Mouse (Mus musculus) megakaryocyte progenitor cell, adult 5-6 weeks (primary cell): ENCODE measurements around the gene Mpo. TPM values are rescaled to one million over a fixed set of nuclear protein-coding genes. Genes with fewer than 3 reads are reported as not detected.

Experiments used
- ATAC-seq: replicated peaks from 2 replicates; pipeline ENCODE4 v1.8.0; 2016; ENCODE audit warnings: mild to moderate bottlenecking, moderate TSS enrichment, inconsistent platforms; ENCODE audit not compliant: poor library complexity
- total RNA-seq, 2 experiments: library from RNA; stranded (forward) in 1 of 2; stranded (reverse) in 1 of 2; fragments of 157-497, 149-512 nt in 1 of 2; fragments of 200-1000 nt in 1 of 2; gene quantifications; 2 replicates each; pipeline versions ENCODE4 v1.2.3 to v1.2.4; 2015 to 2017

The Mpo gene
- total RNA-seq, 2 experiments from 2014 or later = 8,928 to 15,415 TPM

DNA sequence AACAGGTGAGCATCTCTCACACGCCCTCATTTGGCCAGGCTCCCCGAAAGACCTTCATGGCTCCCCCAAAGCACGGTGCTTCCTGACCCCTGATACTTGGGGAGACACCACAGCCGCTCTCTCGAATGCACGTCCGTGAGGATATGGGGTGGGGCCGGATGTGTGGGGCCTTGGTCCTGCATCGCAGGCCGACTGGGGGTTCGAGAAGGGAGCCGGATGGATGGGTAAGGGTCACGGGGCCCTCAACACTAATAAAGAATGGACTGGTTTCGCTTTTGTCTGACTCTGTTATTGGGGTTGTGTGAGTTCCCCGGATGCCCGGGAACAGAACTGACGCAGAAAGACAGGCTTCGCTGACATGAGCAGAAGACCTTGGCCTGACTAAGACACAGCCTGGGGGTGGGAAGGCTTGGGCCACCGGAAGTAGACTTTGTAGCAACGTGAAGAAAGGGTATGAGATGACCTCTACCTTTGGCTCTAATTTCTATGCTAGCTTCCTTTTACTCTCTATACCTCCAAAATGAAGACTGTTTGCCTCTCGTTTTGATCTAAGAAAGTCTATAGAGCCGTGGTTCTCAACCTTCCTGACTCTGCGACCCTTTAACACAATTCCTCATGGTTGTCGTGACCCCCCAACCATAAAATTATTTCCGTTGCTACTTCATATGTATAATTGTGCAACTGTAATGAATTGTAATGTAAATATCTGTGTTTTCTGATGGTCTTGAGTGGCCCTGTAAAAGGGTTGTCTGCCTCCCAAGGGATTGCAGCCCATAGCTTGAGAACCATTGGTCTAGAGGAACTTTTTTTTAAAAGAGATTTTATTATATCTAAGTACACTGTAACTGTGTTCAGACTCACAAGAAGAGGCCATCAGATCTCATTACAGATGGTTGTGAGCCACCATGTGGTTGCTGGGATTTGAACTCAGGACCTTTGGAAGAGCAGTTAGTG, 36.1 kb upstream of the Mpo start:
- ATAC-seq = no peak

DNA sequence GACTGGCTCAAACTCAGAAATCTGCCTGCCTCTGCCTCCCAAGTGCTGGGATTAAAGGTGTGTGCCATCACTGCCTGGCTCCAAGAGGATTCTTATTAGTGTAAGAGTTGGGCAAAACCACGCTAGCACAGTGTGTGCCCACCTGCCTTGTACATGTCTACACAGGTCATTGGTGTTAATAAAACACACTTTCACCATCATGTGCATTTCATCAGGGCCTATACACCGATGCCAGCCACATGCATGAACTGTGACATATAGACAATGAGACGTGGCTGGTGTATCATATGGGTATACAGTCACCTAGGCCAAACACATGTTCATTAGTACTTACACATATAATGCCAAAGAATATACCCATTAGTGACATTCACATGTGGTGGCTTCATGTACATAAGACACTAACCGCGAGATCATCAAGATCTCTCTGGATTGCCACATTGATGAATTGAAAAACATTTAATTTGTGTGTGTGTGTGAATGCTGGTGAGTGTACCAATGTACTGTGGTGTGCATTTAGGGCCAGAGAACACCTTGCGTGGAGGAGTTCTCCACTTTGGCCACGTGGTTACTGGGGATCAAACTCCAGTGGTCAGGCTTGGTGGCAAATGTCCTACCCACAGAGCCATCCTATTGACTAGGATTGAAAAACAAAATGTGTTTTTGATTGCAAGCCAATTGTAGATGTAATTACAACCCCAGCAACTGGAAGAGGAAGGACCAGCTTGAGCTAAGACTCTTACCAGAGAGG, 35.0 kb upstream of the Mpo start:
- ATAC-seq = peak; percentile 5

DNA sequence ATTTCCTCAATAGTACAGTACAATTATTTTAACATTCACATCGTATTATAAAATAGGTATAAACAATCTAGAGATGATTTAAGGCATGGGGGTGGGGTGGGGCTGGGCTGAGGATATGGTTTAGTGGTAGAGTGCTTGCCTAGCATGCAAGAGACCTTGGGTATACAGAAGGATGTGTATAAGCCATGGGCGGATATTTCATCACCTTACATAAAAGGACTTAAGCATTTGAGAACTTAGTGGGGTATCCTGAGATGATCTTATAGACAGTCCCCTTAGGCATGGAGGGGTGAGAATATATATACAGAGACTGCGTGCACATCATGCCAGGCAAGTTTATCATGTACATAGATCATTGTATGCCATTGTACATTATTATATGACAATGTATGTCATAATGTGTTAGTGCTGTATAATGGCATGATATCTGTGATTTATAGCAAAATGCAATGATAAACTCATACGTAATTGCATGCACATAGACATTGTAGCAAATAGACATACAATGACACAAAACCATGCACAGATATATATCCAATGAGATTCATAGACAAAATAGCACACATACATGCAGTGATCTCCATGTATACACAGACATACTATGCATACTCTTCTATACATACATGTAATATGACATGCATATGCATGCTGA, 34.3 kb upstream of the Mpo start:
- ATAC-seq = peak; percentile 4

DNA sequence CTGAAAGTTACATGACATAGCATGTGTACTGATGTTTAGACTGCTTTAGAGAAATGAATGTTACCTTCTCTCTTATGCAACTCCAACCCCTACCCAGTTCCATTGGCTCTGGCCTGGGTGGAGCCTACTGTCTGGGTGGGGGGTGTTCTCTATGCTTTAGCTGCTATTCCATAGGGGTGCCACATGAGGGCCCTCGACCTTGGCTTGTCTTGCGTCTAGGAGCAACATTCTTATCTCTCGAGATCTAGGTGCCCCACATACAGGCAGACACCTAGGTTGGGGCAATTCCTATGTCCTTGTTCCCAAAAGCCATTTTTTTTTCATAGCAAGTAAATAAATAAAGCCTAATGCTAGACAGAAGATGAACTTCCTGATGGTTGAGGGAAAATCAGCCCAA, 33.8 kb upstream of the Mpo start:
- ATAC-seq = peak; percentile 21

DNA sequence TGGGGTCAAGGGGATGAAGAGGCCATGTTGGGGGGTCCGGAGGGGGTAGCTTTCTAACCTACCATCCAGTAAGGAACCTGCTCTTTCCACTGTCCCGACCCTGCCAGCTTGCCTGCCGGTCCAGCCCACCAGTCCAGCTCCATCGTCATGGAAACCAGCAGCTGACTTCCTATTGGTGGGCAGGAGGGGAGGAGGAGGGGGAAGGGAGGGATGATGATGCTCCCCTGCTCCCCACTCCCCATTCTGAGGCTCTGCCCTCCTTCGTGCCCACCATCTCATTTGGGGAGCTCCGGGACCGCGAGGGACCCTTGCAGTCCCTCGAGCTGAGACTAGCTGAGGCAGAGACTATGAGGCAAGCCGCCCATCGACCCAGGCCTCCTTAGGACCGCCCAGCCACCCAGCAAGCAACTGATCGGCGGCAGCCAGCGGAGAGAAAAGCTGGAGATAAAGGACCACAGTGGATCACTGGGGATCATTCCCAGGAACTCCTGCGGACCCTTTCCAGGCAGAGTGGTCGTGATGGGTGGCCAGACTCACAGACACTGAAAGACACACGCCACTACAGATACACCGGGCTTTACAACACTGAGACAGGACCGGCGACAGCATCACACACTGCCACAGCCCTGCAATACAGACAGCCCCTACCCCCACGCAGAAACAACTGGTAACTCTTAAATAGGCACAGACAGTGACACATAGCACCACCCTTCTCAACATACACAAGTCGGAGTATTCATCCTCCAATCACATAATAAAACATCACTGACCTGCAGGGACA, 32.9 kb upstream of the Mpo start, which contains the start of gene Tspoap1:
Tspoap1 (plus strand) TSS at position 241 of the 781 bp plus-strand sequence.
- no peak for ATAC-seq

DNA sequence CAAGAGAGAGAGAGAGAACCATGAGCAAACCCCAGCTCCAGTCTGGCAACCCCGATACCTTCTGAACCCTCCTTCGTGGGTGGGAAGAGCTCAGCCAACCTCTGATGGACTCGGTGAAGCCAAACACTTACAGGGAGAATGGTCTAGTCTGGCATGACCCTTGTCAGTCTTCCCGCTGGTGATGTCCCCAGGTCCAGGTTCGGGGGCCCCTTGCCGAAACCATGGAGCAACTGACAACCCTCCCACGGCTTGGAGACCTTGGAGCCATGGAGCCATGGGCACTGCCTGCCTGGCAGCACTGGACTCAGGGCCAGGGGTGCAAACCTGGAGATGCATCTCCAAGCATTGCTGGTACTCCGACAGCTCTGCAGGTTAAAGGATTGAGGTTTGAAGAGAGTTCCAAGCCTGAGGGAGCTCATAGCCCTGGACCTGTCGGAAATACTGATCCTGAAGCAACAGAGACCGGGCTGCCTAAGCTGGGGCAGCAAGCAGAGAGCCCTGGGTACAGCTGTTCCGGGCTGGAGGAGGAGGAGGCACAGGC, 32.1 kb upstream of the Mpo start:
- no peak for ATAC-seq

DNA sequence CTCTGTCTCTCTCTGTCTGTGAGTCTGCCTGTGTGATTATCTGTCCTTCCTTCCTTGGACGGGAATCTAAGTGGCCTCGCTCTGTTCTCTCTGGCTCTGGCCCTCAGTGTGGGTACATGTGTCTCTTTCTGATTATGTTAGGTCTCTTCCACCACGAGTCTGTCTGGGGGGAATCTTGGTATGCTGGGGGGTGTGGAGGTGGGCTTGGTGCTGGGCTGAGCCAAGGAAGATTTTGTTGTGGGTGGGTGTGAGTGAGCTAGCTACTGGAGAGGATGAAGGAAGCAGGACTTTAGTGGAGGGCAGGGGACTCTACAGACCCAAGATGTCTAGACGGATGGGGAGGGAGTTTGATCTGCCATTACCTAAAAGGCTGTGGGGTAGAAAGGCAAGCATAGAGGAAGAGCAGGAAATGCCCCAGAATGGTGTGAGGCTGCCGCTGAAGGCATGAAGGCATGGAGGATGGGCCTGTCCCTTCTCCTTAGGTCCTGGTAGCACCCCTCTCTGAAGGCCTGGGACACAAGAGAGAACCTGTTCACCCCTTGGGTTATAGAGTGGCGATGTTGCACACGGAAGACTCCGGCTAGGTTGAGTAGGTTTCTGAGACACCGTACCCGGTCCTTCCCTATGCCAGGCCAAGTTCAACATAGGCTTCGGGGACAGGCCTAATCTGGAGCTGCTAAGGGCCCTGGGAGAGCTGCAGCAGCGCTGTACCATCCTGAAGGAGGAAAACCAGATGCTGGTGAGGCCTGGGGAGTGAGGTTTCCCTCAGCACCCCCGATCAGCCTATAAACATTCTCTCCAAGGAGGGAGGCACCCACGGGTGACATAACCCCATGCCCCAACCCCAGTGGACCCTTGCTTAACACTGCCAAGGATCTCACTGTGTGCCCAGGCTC, 31.3 kb upstream of the Mpo start:
- ATAC-seq = no peak

DNA sequence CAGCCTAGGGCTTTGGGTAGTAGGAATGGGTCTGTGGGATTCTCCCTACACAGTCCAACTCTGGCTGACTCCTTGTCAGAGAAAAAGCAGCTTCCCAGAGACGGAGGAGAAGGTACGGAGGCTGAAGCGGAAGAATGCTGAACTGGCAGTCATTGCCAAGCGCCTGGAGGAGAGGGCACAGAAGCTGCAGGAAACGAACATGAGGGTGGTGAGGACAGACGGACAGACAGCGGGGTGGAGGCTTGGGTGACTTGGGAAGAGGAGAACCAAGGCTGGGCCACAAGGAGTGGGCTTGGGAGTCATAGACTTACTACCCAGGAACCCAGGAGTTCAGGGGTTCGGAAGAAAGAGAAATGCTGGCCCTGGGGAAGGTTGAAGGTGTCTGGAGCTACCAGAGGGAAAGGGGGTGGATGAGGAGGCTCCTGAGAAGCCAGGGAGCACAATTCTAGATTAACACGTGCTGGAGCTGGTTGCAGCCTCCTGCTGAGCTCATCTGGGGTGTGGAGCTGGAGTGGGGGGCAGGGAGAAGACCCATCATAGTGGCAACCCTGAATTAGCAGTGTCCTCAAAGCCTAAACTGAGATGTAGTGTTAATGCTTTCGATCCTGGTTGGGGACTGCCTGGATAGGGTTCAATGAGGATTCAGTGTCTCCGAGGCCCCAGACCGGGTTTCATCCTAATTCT, 30.5 kb upstream of the Mpo start:
- ATAC-seq = no peak

DNA sequence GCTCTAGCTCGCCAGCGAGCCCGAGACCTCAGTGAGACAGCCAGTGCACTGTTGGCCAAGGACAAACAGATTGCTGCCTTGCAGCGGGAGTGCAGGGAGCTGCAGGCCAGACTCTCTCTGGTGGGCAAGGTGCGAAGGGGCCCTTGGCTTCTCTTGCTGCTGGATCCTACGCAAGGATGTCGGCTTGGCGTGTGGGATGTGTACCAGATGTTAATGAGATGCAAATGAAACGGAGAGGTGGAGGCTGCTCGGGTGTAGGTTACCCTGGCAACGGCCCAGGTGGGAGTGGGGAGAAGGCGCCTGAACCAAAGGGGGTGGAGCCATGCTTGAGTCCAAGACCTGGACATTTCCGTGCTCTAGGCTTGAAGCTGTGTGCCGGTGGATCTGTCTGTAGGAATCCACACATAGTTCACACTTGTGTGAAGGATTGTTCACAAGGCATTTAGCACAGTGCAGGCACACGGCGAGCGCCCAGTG, 29.8 kb upstream of the Mpo start:
- ATAC-seq = no peak

DNA sequence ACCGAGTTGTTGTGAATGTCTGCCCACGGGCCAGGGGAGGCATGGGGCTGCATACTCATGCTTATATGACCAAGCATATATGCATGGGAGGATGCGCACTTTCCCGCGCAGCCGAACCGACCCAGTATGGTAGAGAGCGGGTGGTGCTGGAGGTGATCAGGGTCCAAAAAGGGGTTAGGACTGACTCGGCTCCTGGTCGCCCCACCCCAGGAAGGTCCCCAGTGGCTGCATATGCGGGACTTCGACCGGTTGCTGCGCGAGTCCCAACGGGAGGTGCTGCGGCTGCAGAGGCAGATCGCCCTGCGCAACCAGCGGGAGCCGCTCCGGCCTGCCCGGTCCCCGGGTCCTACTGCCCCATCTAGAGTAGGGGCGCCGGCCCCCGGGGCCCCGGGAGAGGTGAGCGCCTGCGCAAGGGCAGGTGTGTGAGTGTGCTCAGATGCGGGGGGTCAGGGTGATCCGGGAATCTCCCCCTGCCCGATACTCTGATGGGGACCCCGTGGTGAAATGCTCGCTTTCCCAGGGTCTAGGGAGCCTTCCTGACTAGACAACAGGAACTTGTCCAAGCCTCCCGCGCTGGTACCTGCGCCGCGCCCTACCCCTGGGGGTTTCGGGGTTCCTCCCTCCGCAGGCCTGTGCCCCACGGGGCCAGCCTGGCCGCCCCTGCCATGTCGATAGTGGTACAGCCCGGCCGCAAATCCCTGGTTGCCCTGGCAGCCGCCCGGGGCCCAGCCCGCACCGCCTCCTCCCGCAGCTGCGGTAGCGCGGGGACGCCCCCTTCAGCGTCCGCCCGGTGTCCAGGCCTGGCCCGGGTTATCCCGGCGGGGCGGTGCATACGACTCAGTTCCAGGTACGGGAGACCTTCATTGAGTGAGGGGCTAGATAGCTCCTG, 29.1 kb upstream of the Mpo start:
- ATAC-seq = no peak

DNA sequence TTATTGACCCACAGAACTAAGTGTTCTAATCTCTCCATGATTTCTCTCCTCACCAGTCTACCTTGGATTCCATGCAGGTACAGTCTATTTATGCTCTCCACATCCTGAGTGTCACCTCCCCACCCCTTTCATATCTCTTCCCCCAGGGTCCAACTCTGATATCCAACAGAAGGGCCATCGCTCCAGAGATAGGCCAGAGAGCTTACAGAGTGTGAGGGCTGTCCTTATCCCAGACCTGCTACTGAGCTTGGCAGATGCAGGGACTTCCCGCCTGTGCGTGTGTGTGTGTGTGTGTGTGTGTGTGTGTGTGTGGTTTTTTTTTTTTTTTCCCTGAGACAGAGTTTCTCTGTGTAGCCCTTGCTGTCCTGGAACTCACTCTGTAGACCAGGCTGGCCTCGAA, 24.6 kb upstream of the Mpo start:
- ATAC-seq = no peak

DNA sequence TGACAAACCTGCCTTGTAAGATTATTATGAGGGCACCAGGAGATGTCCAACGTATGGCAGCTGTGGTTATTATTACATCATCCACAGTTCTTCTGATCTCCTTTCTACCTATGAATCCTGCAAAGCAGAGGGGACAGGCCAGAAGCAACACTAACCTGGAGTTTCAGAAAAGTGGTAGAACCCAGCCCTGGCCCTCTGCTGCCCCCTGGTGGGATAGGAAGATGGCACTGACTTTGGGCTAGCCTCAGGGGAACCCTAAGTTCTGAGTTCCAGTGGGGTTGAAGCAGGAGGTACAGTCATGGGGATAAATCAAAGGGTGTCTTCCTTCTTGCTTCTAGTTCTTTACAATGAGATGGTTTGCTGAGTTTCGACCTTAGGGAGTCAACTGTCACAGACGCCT, 22.4 kb upstream of the Mpo start:
- ATAC-seq = peak; percentile 91

DNA sequence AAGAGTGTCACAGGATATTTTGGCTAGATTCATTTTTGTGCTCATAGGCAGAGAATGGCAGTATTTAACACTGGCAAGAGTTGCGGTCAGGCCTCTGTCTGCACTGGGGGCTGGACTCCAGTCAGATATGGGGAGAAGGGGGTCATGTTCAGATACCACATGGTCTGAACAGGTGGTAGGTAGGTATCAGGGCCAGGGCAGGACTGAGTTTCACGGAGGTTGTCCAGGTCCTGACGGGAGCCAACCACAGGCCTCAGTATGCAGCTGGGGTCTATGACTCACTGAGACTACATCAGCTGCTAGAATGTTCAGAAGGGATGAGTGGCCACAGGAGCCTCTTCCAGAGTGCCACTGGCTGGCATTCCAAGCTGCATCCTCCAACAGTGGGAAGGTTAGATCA, 21.0 kb upstream of the Mpo start:
- no peak for ATAC-seq

DNA sequence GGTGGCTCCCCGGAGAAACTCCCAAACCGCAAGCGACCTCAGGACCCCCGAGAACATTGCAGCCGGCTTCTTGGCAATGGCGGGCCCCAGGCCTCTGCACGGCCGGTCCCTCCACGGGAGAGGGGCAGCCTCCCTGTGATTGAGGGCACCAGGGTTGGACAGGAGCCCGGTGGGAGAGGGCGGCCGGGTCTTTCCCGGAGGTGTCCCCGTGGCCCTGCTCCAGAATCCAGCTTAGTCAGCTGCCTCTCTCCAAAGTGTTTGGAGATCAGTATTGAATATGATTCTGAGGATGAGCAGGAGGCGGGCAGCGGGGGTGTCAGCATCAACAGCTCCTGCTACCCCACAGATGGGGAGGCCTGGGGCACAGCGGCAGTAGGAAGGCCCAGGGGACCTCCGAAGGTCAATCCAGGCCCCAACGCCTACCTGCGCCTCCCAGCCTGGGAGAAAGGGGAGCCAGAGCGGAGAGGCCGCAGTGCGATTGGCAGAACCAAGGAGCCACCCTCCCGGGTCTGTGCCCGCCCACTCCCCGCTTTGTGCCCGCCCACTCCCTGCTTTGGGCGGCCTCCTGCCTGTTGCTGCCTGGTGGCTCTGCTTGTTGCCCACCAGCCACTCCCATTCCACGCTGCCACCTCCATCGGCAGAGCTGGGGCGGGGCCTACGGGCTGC, 15.1 kb upstream of the Mpo start:
- ATAC-seq = peak; percentile 91

DNA sequence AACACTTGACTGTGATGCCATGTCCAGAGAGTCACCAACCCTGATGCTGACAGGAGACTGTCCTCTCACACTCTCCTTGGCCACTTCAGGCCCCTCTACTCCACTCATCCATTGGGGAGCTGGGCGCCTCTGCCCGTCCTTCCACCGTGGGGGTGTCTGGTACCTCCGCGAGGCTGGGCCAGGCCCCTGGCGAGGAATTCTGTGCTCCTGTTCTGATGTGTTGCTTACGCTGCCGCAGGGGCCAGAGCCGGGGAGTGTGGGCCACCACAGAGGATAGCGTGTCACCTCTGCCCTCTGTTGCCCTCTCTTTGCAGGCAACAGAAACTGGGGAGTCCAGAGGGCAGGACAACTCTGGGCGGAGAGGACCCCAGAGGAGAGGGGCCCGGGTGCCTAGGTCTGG, 14.5 kb upstream of the Mpo start:
- ATAC-seq = no peak

DNA sequence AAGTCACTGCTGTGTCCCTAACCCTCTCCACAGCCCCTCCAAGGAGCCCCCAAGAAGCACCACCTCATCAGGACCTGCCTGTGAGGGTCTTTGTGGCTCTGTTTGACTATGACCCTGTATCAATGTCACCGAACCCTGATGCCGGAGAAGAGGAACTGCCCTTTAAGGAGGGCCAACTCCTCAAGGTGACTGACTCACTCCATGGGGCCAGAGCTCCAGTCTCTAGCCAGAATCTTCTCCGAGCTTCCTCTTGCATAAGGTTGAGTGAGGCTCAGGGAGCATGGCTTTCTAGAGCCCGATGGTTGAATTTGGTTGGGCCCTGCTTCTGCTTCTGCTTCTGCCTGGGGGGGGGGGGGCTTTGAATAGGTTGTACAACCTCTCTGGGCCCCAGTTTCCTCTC, 14.0 kb upstream of the Mpo start:
- peak; percentile 51 for ATAC-seq

DNA sequence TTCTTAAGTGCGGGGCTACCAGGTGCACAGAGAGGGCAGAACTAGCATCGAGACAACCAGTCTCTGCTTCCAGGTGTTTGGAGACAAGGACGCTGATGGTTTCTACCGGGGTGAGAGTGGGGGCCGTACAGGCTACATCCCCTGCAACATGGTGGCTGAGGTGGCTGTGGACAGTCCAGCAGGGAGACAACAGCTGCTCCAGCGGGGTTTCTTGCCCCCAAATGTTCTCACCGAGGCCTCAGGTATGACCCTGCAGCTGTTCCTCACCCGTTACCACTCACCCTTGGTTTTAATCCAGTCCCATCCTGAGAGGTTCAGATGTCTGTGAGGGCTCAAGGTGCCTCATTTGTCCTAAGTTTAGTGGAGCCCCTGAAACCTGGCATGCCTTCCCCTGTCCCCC, 13.3 kb upstream of the Mpo start:
- ATAC-seq = no peak
